Mouse (Mus musculus) MEL (cell line): ENCODE data around the gene Smim24. TPM values are rescaled to one million over a fixed set of nuclear protein-coding genes. Genes with fewer than 3 reads are reported as not detected.
A peak's percentile ranks its signal among the peaks of the same experiment; 100 is the strongest.

ENCODE experiments used
- DNase-seq: peaks from one replicate; pipeline ENCODE4 v3.0.0; 2011; ENCODE audit warnings: low read depth, low spot score
- H3K27ac ChIP-seq: 2 replicates; pipeline ENCODE4 v1.5.1; 2012; ENCODE audit warnings: low read depth, mild to moderate bottlenecking, control low read depth, low read length, moderate library complexity; ENCODE audit not compliant: control insufficient read depth
- H3K27me3 ChIP-seq, 2 experiments: fragments of 150-350 bp in 1 of 2; sonication (generic) in 1 of 2; 2 replicates each; pipeline ENCODE4 v1.6.1; 2012; ENCODE audit warnings: low read length in 2 of 2, mild to moderate bottlenecking in 2 of 2, improper control_type of control experiment in 1 of 2, moderate library complexity in 1 of 2; ENCODE audit not compliant: insufficient read depth in 2 of 2, control insufficient read depth in 1 of 2
- H3K36me3 ChIP-seq, 2 experiments: 2 replicates each; pipeline ENCODE4 v1.6.1; 2012 to 2014; ENCODE audit warnings: low read length in 2 of 2, improper control_type of control experiment in 1 of 2, inconsistent platforms in 1 of 2, mild to moderate bottlenecking in 1 of 2; ENCODE audit not compliant: insufficient read depth in 2 of 2, control insufficient read depth in 1 of 2
- H3K4me1 ChIP-seq, 2 experiments: fragments of 150-350 bp in 1 of 2; sonication (generic) in 1 of 2; 2 replicates each; pipeline ENCODE4 v1.6.1; 2012; ENCODE audit warnings: low read length in 2 of 2, improper control_type of control experiment in 1 of 2, mild to moderate bottlenecking in 1 of 2; ENCODE audit not compliant: insufficient read depth in 2 of 2, control insufficient read depth in 1 of 2
- H3K4me3 ChIP-seq, 2 experiments: fragments of 150-350 bp in 1 of 2; sonication (generic) in 1 of 2; 2 replicates each; pipeline ENCODE4 v1.5.1; 2012; ENCODE audit warnings: low read depth in 2 of 2, low read length in 2 of 2, mild to moderate bottlenecking in 2 of 2, moderate library complexity in 2 of 2, control low read depth in 1 of 2, improper control_type of control experiment in 1 of 2; ENCODE audit not compliant: control insufficient read depth in 1 of 2, insufficient read depth in 1 of 2
- H3K79me2 ChIP-seq: 2 replicates; pipeline ENCODE4 v1.6.1; 2012; ENCODE audit warnings: mild to moderate bottlenecking, low read length, moderate library complexity; ENCODE audit not compliant: control insufficient read depth, poor library complexity, insufficient read depth
- H3K9ac ChIP-seq: 2 replicates; pipeline ENCODE4 v1.6.1; 2012; ENCODE audit warnings: low read depth, mild to moderate bottlenecking, control low read depth, low read length, moderate library complexity; ENCODE audit not compliant: control insufficient read depth, poor library complexity, severe bottlenecking
- H3K9me3 ChIP-seq: fragments of 150-350 bp; sonication (generic); replicated peaks from 2 replicates; pipeline ENCODE4 v1.6.1; 2012; ENCODE audit warnings: mild to moderate bottlenecking, low read length, improper control_type of control experiment, moderate library complexity; ENCODE audit not compliant: insufficient read depth
- CTCF ChIP-seq, 3 experiments: IDR thresholded peaks in 2 of 3; conservative IDR thresholded peaks in 1 of 3; 2 replicates each; pipeline ENCODE4 v1.5.1; 2011 to 2012; ENCODE audit warnings: low read length in 3 of 3, low read depth in 2 of 3, mild to moderate bottlenecking in 2 of 3, improper control_type of control experiment in 1 of 3, inconsistent platforms in 1 of 3, mixed read lengths in 1 of 3, moderate library complexity in 1 of 3; ENCODE audit not compliant: control insufficient read depth in 1 of 3, insufficient read depth in 1 of 3, poor library complexity in 1 of 3, severe bottlenecking in 1 of 3
- EP300 ChIP-seq, 2 experiments: IDR thresholded peaks; 2 replicates each; pipeline ENCODE4 v1.6.1; 2011; ENCODE audit warnings: improper control_type of control experiment in 2 of 2, low read length in 2 of 2, low read depth in 1 of 2, mild to moderate bottlenecking in 1 of 2
- GABPA ChIP-seq: IDR thresholded peaks from 2 replicates; pipeline ENCODE4 v1.6.1; 2012; ENCODE audit warnings: low read depth, mild to moderate bottlenecking, inconsistent platforms, low read length, improper control_type of control experiment, moderate library complexity
- HCFC1 ChIP-seq: IDR thresholded peaks from 2 replicates; pipeline ENCODE4 v1.6.1; 2012; ENCODE audit warnings: low read depth, mild to moderate bottlenecking, inconsistent platforms, low read length, improper control_type of control experiment, moderate library complexity
- MXI1 ChIP-seq: IDR thresholded peaks from 2 replicates; pipeline ENCODE4 v1.6.1; 2011; ENCODE audit warnings: mild to moderate bottlenecking, low read depth, low read length, improper control_type of control experiment
- MYB ChIP-seq: IDR thresholded peaks from 2 replicates; pipeline ENCODE4 v1.6.1; 2011; ENCODE audit warnings: mild to moderate bottlenecking, low read depth, low read length, improper control_type of control experiment
- NELFE ChIP-seq: IDR thresholded peaks from 2 replicates; pipeline ENCODE4 v1.6.1; 2011; ENCODE audit warnings: low read depth, low read length, improper control_type of control experiment
- RAD21 ChIP-seq: IDR thresholded peaks from 2 replicates; pipeline ENCODE4 v1.6.1; 2011; ENCODE audit warnings: mild to moderate bottlenecking, low read depth, low read length, improper control_type of control experiment
- RCOR1 ChIP-seq: IDR thresholded peaks from 2 replicates; pipeline ENCODE4 v1.6.1; 2012; ENCODE audit warnings: low read depth, mild to moderate bottlenecking, inconsistent platforms, low read length, improper control_type of control experiment
- SIN3A ChIP-seq: IDR thresholded peaks from 2 replicates; pipeline ENCODE4 v1.6.1; 2012; ENCODE audit warnings: low read length, improper control_type of control experiment, inconsistent platforms
- SMC3 ChIP-seq: IDR thresholded peaks from 2 replicates; pipeline ENCODE4 v1.6.1; 2011; ENCODE audit warnings: low read depth, low read length, improper control_type of control experiment
- TCF12 ChIP-seq: IDR thresholded peaks from 2 replicates; pipeline ENCODE4 v1.6.1; 2014; ENCODE audit warnings: low read depth, mild to moderate bottlenecking, inconsistent platforms, low read length, improper control_type of control experiment, moderate library complexity
- USF1 ChIP-seq: IDR thresholded peaks from 2 replicates; pipeline ENCODE4 v1.6.1; 2014; ENCODE audit warnings: low read depth, mild to moderate bottlenecking, inconsistent platforms, low read length, improper control_type of control experiment, moderate library complexity
- USF2 ChIP-seq, 2 experiments: IDR thresholded peaks; 2 replicates each; pipeline ENCODE4 v1.6.1; 2011 to 2012; ENCODE audit warnings: improper control_type of control experiment in 2 of 2, low read length in 2 of 2, borderline replicate concordance in 1 of 2, inconsistent platforms in 1 of 2, low read depth in 1 of 2, mild to moderate bottlenecking in 1 of 2; ENCODE audit not compliant: insufficient read depth in 1 of 2
- ZKSCAN1 ChIP-seq: IDR thresholded peaks from 2 replicates; pipeline ENCODE4 v1.6.1; 2012; ENCODE audit warnings: low read depth, mild to moderate bottlenecking, inconsistent platforms, low read length, improper control_type of control experiment, moderate library complexity
- polyA plus RNA-seq, 2 experiments: library from polyadenylated mRNA; stranded (reverse) in 1 of 2; unstranded in 1 of 2; fragments of >175 nt in 1 of 2; fragments of >200 nt in 1 of 2; gene quantifications; 2 replicates each; pipeline versions ENCODE4 v1.2.1 to v1.2.4; 2012; ENCODE audit warnings: low replicate concordance in 2 of 2, low read depth in 1 of 2; ENCODE audit not compliant: insufficient read length in 2 of 2, insufficient read depth in 1 of 2, missing spikeins in 1 of 2
- total RNA-seq: library from RNA; depleted of rRNA; stranded (reverse); fragments of 300-350 nt; gene quantifications from 2 replicates; pipeline ENCODE4 v1.2.3, GENCODE M21; 2012

The Smim24 gene
- total and polyA plus RNA-seq, 3 experiments = 6.7 to 29.5 TPM; not detected in 1

DNA sequence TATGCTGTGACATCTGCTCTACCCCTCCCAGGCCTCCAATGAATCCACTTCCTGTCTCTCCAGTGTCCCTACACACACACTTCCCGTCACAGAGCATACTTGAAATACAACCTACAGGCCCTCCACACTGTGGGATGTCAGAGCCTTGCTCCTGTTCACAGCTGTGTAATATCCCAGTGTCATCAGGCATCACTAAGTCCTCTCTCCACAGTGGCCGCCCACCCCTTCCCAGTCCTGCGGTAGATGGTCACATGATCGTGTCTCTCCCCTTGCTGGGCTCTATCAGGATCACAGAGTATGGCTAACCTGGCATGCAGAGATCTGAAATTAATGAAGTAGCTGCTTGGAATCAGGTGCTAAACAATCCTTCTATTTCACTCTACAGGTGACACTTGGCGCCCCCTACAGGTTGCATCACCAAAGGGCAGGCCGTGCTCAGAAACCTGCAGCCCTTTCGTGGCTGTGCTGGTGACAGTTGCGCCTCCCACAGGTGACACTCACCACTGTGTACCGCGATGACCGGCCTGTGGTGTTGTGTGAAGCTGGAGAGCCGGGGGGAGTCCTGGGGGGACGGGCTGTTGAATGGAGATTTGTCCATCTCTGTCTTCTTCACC, 12.8 kb downstream of the Smim24 start:
- H3K9ac ChIP-seq = no peak overlapping the region
- peak; percentile 16 for TF ChIP-seq RAD21
- 0 out of 2 replicates have a peak, but pooled peaks have one; percentile 10 for TF ChIP-seq USF1
- peak; percentile 37 for TF ChIP-seq SMC3
- peak; percentile 81 to 87 (median 85) for TF ChIP-seq CTCF (IDR thresholded peaks at IDR 0.05 in 2 of 3, conservative IDR thresholded peaks at IDR 0.05 in 1 of 3; ENCODE audit: control insufficient read depth in 1 of 3, insufficient read depth in 1 of 3, low read depth in 2 of 3, low read length in 3 of 3, poor library complexity in 1 of 3, severe bottlenecking in 1 of 3)
- TF ChIP-seq NELFE = no peak
- H3K27ac ChIP-seq = no peak overlapping the region
- peak; percentile 68 for DNase-seq
- no peaks in the 10 kb centered on the region for H3K79me2 ChIP-seq
- H3K36me3 ChIP-seq = peaks cover 0 to 16% of the 10 kb centered on the region in 2 experiments; a peak in 2 of 4 replicates
- no peaks in the 10 kb centered on the region for H3K9me3 ChIP-seq
- no peak overlapping the region for H3K4me3 ChIP-seq
- no peaks in the 10 kb centered on the region for H3K27me3 ChIP-seq
- peaks cover 3 to 29% of the 10 kb centered on the region in 2 experiments; a peak in 3 of 4 replicates for H3K4me1 ChIP-seq

GRCm38 (mm10) chr10:81406504-81407440, 13.9 kb downstream of the Smim24 start:
- H3K27ac ChIP-seq = peak overlapping the region; percentile 29; the same call in 1 of the 2 replicates
- peaks cover 3 to 29% of the 10 kb centered on the region in 2 experiments; a peak in 3 of 4 replicates for H3K4me1 ChIP-seq
- peak overlapping the region; percentile 21 for H3K9ac ChIP-seq
- H3K27me3 ChIP-seq = no peaks in the 10 kb centered on the region
- H3K79me2 ChIP-seq = no peaks in the 10 kb centered on the region
- H3K9me3 ChIP-seq = no peaks in the 10 kb centered on the region
- peak overlapping the region in 1 of 2 experiments; percentile 16; a peak in 1 of 4 replicates for H3K4me3 ChIP-seq
- TF ChIP-seq USF2 (IDR thresholded peaks at IDR 0.05; ENCODE audit: borderline replicate concordance in 1 of 2, insufficient read depth in 1 of 2, low read depth in 1 of 2, low read length in 2 of 2) = no peak
- no peak for TF ChIP-seq GABPA
- TF ChIP-seq USF1 = no peak
- no peak for TF ChIP-seq SIN3A
- no peak for TF ChIP-seq EP300 (IDR thresholded peaks at IDR 0.05; ENCODE audit: low read depth in 1 of 2, low read length in 2 of 2)
- TF ChIP-seq HCFC1 = no peak
- no peak for TF ChIP-seq ZKSCAN1
- no peak for TF ChIP-seq TCF12
- no peak for TF ChIP-seq MXI1
- TF ChIP-seq RCOR1 = no peak
- no peak for TF ChIP-seq MYB
- peaks cover 0 to 16% of the 10 kb centered on the region in 2 experiments; a peak in 2 of 4 replicates for H3K36me3 ChIP-seq
- no peak for DNase-seq
